Mouse (Mus musculus) small intestine, adult 2 months (tissue): ENCODE data around the gene Egr2.

ENCODE experiments used
- CTCF ChIP-seq: fragments of 200-500 bp; IDR thresholded peaks from 2 replicates; pipeline ENCODE4 v1.5.1; 2012; ENCODE audit warnings: low read depth, mild to moderate bottlenecking, control low read depth, inconsistent platforms, low read length, moderate library complexity, mixed read lengths; ENCODE audit not compliant: insufficient replicate concordance, insufficient read length; ENCODE audit errors: extremely low read depth
- POLR2A ChIP-seq: fragments of 200-500 bp; IDR thresholded peaks from 2 replicates; pipeline ENCODE4 v1.6.1; 2012; ENCODE audit warnings: low read depth, mild to moderate bottlenecking, control low read depth, inconsistent platforms, low read length, moderate library complexity

DNA sequence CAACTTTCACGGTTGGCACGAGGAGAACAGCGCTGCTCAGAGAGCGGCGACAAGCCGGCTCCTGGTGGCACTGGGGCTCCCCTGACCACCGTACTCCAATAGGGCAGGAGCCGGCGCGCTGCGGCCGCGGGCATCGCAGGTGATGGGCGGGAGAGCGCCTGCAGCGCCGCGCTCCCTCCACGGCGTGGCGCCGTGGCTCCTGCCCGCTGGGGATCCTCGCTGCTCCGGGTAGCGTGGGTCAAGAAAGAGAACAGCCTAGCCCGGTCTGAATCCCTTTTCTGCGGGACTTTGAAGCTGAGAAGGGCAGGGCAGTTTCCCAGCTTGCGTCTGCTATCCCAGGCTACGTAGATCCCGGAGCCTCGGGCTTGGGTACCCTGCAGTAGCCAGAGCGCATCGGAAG lies 697 bp downstream of the Egr2 start:
- TF ChIP-seq CTCF (peak; percentile 72), POLR2A (no peak)
